Mouse (Mus musculus): ENCODE measurements around the gene Uck2. TPM values are rescaled to one million over a fixed set of nuclear protein-coding genes. Genes with fewer than 3 reads are reported as not detected.

Uck2 gene
- polyA plus RNA-seq, 1 experiment: 255 TPM

DNA sequence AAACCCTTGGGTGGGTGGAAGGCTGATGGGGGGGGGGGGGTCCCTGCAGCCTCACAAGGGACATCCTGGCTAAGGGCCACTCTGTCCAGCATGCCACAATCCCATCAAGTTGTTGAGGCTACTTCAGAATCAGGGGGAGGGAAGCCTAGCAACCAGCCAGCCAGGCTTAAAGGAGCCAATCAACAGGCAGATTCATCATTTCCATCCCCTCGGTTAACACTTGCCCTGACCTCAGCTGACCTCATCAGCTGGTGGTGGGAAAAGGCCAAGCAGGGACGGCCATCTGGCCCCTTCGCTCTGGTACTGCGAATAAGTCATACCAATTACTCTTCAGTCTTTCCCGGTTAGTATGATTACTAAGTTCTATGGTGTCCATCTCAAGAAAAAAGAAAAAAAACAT, 44.8 kb downstream of the Uck2 start:
- peaks cover 5% of the 10 kb centered on the region for H3K4me1 ChIP-seq (ENCODE audit: control insufficient read depth, insufficient read depth, low read length)
- peaks cover 14% of the 10 kb centered on the region for H3K36me3 ChIP-seq (ENCODE audit: control insufficient read depth, insufficient read depth, low read length, poor library complexity, severe bottlenecking)
- TF ChIP-seq POLR2A (IDR thresholded peaks at IDR 0.05; ENCODE audit: insufficient read depth, low read length) (no peak), CTCF (IDR thresholded peaks at IDR 0.05; ENCODE audit: low read depth, low read length) (no peak), EP300 (IDR thresholded peaks at IDR 0.05; ENCODE audit: insufficient read depth, low read depth, low read length) (no peak)
- no peak overlapping the region for H3K27ac ChIP-seq (ENCODE audit: insufficient read depth, low read length)
- H3K4me3 ChIP-seq (ENCODE audit: low read depth, low read length): no peak overlapping the region
- H3K9me3 ChIP-seq (replicated peaks; ENCODE audit: control insufficient read depth, insufficient read depth, low read length, poor library complexity, severe bottlenecking): no peaks in the 10 kb centered on the region
- no peaks in the 10 kb centered on the region for H3K27me3 ChIP-seq (ENCODE audit: control insufficient read depth, insufficient read depth, low read length, poor library complexity, severe bottlenecking)
- no peak overlapping the region for H3K9ac ChIP-seq (ENCODE audit: low read depth, poor library complexity, severe bottlenecking)

DNA sequence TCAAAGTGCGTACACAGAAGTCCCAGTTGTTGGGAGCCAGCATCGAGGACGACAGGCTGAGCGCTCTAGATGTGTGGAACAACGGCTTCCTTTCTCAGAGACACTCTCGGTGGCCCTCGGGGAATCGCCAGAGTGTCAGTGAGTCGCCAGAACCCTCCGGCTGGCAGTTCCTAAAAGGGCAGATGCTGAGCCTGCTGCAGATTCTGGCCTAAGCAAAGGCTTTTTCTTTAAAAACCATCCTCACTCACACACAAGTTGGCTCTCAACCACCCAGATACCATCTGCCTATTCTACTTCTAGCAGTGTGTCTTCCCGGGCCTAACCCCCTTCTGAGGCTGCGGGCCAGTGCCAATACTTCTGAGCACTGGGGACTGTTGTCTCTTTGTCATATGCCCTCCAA, 45.2 kb downstream of the Uck2 start:
- peaks cover 15% of the 10 kb centered on the region for H3K36me3 ChIP-seq (ENCODE audit: control insufficient read depth, insufficient read depth, low read length, poor library complexity, severe bottlenecking)
- peaks cover 5% of the 10 kb centered on the region for H3K4me1 ChIP-seq (ENCODE audit: control insufficient read depth, insufficient read depth, low read length)
- no peak overlapping the region for H3K9ac ChIP-seq (ENCODE audit: low read depth, poor library complexity, severe bottlenecking)
- TF ChIP-seq CTCF (IDR thresholded peaks at IDR 0.05; ENCODE audit: low read depth, low read length) (no peak), POLR2A (IDR thresholded peaks at IDR 0.05; ENCODE audit: insufficient read depth, low read length) (no peak), EP300 (IDR thresholded peaks at IDR 0.05; ENCODE audit: insufficient read depth, low read depth, low read length) (no peak)
- no peak overlapping the region for H3K27ac ChIP-seq (ENCODE audit: insufficient read depth, low read length)
- no peaks in the 10 kb centered on the region for H3K9me3 ChIP-seq (replicated peaks; ENCODE audit: control insufficient read depth, insufficient read depth, low read length, poor library complexity, severe bottlenecking)
- no peaks in the 10 kb centered on the region for H3K27me3 ChIP-seq (ENCODE audit: control insufficient read depth, insufficient read depth, low read length, poor library complexity, severe bottlenecking)
- H3K4me3 ChIP-seq (ENCODE audit: low read depth, low read length): no peak overlapping the region

DNA sequence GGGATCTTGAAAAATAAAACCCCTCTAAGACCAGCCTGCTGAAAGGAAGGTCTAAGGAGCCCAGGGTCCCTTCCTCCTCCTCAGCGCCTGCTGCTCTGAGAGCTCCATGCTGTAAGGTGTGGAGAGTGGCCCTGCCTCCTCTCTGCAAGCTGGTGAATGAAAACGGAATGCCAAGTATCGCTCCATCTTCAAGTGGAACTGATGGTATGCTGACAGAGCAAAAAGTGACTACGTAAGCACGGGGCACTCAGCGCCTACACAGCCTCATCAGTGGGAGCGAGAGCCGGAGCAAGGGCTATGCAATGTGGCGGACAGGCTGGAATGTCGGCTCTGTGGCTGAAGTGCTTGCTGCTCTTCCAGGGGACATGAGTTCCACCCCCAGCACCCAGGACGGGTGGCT, 47.3 kb downstream of the Uck2 start:
- TF ChIP-seq EP300 (IDR thresholded peaks at IDR 0.05; ENCODE audit: insufficient read depth, low read depth, low read length): no peak
- Histone ChIP-seq H3K4me1 (ENCODE audit: control insufficient read depth, insufficient read depth, low read length) (peaks cover 5% of the 10 kb centered on the region), H3K36me3 (ENCODE audit: control insufficient read depth, insufficient read depth, low read length, poor library complexity, severe bottlenecking) (peaks cover 18% of the 10 kb centered on the region), H3K9me3 (replicated peaks; ENCODE audit: control insufficient read depth, insufficient read depth, low read length, poor library complexity, severe bottlenecking) (no peaks in the 10 kb centered on the region), H3K27me3 (ENCODE audit: control insufficient read depth, insufficient read depth, low read length, poor library complexity, severe bottlenecking) (no peaks in the 10 kb centered on the region), H3K9ac (ENCODE audit: low read depth, poor library complexity, severe bottlenecking) (no peak overlapping the region), H3K27ac (ENCODE audit: insufficient read depth, low read length) (no peak overlapping the region), H3K4me3 (ENCODE audit: low read depth, low read length) (no peak overlapping the region)

DNA sequence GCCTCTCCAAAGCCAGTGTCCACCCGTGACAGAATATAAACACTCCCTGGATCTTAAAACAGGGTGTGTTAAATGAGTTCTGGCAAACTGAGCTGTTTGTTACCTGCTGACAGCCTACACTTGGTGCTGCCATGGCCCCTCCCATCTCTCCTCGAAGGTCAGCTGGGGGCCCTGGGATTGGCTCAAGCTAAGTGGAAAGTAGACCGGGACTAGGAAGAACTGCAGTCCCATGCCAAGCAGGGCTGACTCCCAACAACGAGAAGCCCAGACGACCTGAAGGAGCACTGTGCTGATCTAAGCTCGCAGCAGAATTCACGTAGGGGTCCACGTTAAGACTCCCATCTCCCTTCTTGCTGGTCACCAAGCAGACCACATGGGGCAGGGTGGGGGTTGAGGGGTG, 48.3 kb downstream of the Uck2 start:
- peaks cover 21% of the 10 kb centered on the region for H3K36me3 ChIP-seq (ENCODE audit: control insufficient read depth, insufficient read depth, low read length, poor library complexity, severe bottlenecking)

DNA sequence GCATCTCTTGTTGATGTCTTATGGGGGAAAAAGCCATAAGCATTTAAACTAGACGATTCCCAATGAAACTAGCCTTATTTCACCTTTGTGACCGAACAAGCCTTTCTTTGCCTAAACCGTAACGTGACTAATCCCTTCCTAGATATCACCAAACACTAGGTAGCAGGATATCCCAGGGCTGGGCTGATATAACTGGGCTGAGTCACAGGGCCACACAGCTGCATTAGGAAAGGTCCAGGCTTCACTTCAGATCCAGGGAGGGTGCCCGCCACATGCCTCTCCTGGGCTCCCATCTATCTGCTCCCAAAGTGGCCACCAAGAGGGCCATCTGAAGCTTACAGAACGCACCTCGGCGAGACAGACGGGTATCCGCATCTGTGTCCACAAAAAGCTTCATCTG, 50.8 kb downstream of the Uck2 start:
- no peaks in the 10 kb centered on the region for H3K27me3 ChIP-seq (ENCODE audit: control insufficient read depth, insufficient read depth, low read length, poor library complexity, severe bottlenecking)
- H3K4me1 ChIP-seq (ENCODE audit: control insufficient read depth, insufficient read depth, low read length): peaks cover 2% of the 10 kb centered on the region
- H3K9ac ChIP-seq (ENCODE audit: low read depth, poor library complexity, severe bottlenecking): no peak overlapping the region
- no peak overlapping the region for H3K27ac ChIP-seq (ENCODE audit: insufficient read depth, low read length)
- H3K4me3 ChIP-seq (ENCODE audit: low read depth, low read length): no peak overlapping the region
- no peaks in the 10 kb centered on the region for H3K9me3 ChIP-seq (replicated peaks; ENCODE audit: control insufficient read depth, insufficient read depth, low read length, poor library complexity, severe bottlenecking)
- H3K36me3 ChIP-seq (ENCODE audit: control insufficient read depth, insufficient read depth, low read length, poor library complexity, severe bottlenecking): peaks cover 31% of the 10 kb centered on the region
- no peak for TF ChIP-seq CTCF (IDR thresholded peaks at IDR 0.05; ENCODE audit: low read depth, low read length)
- no peak for TF ChIP-seq POLR2A (IDR thresholded peaks at IDR 0.05; ENCODE audit: insufficient read depth, low read length)
- TF ChIP-seq EP300 (IDR thresholded peaks at IDR 0.05; ENCODE audit: insufficient read depth, low read depth, low read length): no peak

More for the DNA sequence above, 48.3 kb downstream of the Uck2 start:
- Histone ChIP-seq H3K4me3 (ENCODE audit: low read depth, low read length) (no peak overlapping the region), H3K4me1 (ENCODE audit: control insufficient read depth, insufficient read depth, low read length) (peaks cover 2% of the 10 kb centered on the region), H3K9ac (ENCODE audit: low read depth, poor library complexity, severe bottlenecking) (no peak overlapping the region), H3K27me3 (ENCODE audit: control insufficient read depth, insufficient read depth, low read length, poor library complexity, severe bottlenecking) (no peaks in the 10 kb centered on the region), H3K27ac (ENCODE audit: insufficient read depth, low read length) (no peak overlapping the region), H3K9me3 (replicated peaks; ENCODE audit: control insufficient read depth, insufficient read depth, low read length, poor library complexity, severe bottlenecking) (no peaks in the 10 kb centered on the region)
- TF ChIP-seq CTCF (IDR thresholded peaks at IDR 0.05; ENCODE audit: low read depth, low read length) (no peak), EP300 (IDR thresholded peaks at IDR 0.05; ENCODE audit: insufficient read depth, low read depth, low read length) (no peak), POLR2A (IDR thresholded peaks at IDR 0.05; ENCODE audit: insufficient read depth, low read length) (no peak)

DNA sequence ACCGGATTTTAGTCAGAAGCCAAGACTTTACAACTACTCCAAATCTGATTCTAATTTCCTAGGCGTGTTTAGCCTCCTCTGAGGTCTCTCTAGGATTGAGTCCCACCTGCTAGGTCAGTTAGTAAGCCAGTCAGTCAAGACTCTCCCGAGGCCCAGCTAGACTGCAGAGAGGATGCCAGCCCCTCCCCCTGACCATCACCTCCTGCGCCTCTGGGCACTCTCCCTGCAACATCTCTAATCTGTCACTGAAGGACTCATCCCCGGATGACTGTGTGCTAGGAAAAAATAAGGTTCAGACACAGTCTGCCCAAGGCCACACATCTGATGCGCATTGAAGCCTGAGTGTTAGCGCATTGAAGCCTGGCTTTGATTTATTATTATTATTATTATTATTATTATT, 52.2 kb downstream of the Uck2 start:
- Histone ChIP-seq H3K27me3 (ENCODE audit: control insufficient read depth, insufficient read depth, low read length, poor library complexity, severe bottlenecking) (no peaks in the 10 kb centered on the region), H3K27ac (ENCODE audit: insufficient read depth, low read length) (no peak overlapping the region), H3K9me3 (replicated peaks; ENCODE audit: control insufficient read depth, insufficient read depth, low read length, poor library complexity, severe bottlenecking) (no peaks in the 10 kb centered on the region), H3K4me3 (ENCODE audit: low read depth, low read length) (no peak overlapping the region), H3K4me1 (ENCODE audit: control insufficient read depth, insufficient read depth, low read length) (peaks cover 2% of the 10 kb centered on the region), H3K36me3 (ENCODE audit: control insufficient read depth, insufficient read depth, low read length, poor library complexity, severe bottlenecking) (peaks cover 43% of the 10 kb centered on the region), H3K9ac (ENCODE audit: low read depth, poor library complexity, severe bottlenecking) (no peak overlapping the region)
- TF ChIP-seq CTCF (IDR thresholded peaks at IDR 0.05; ENCODE audit: low read depth, low read length) (no peak), EP300 (IDR thresholded peaks at IDR 0.05; ENCODE audit: insufficient read depth, low read depth, low read length) (no peak), POLR2A (IDR thresholded peaks at IDR 0.05; ENCODE audit: insufficient read depth, low read length) (no peak)
